Mouse (Mus musculus): ENCODE measurements around the gene Med13l.

- TF ChIP-seq CTCF (IDR thresholded peaks at IDR 0.05; ENCODE audit: control insufficient read depth, insufficient read depth, insufficient replicate concordance, low read depth, low read length): no peak
- no peak for TF ChIP-seq POLR2A (IDR thresholded peaks at IDR 0.05; ENCODE audit: control insufficient read depth, low read depth, low read length)
Measured at GRCm38 (mm10) chr5:118605424-118606067, 45.1 kb downstream of the Med13l start.

All from testis, adult 2 months (tissue).